Mouse (Mus musculus) limb, embryonic 12.5 days (tissue): ENCODE measurements around the gene Rab44. TPM values are rescaled to one million over a fixed set of nuclear protein-coding genes. Genes with fewer than 3 reads are reported as not detected.

Source experiments
- ATAC-seq: fragments of 200-750 bp; cut with Nextera tagmentation; 2 replicates; pipeline ENCODE4 v1.8.0; 2017; ENCODE audit warnings: low read depth, moderate TSS enrichment; ENCODE audit not compliant: insufficient number of reproducible peaks, insufficient read depth, low FRiP score, low TSS enrichment
- H3K27ac ChIP-seq: fragments of 300-500 bp; sonication (generic); 2 replicates; pipeline ENCODE4 v1.5.1; 2016; ENCODE audit warnings: mild to moderate bottlenecking, moderate library complexity
- H3K27me3 ChIP-seq: fragments of 300-500 bp; sonication (generic); 2 replicates; pipeline ENCODE4 v1.6.1; 2016; ENCODE audit warnings: mild to moderate bottlenecking, moderate library complexity
- H3K36me3 ChIP-seq: fragments of 300-500 bp; sonication (generic); 2 replicates; pipeline ENCODE4 v1.6.1; 2016; ENCODE audit warnings: mild to moderate bottlenecking, moderate library complexity
- H3K4me1 ChIP-seq: fragments of 300-500 bp; sonication (generic); replicated peaks from 2 replicates; pipeline ENCODE4 v1.6.1; 2016
- H3K4me2 ChIP-seq: fragments of 300-500 bp; sonication (generic); 2 replicates; pipeline ENCODE4 v1.6.1; 2016; ENCODE audit warnings: mild to moderate bottlenecking, moderate library complexity
- H3K4me3 ChIP-seq: fragments of 300-500 bp; sonication (generic); replicated peaks from 2 replicates; pipeline ENCODE4 v1.5.1; 2016; ENCODE audit warnings: mild to moderate bottlenecking
- H3K9ac ChIP-seq: fragments of 300-500 bp; sonication (generic); replicated peaks from 2 replicates; pipeline ENCODE4 v1.6.1; 2016; ENCODE audit warnings: mild to moderate bottlenecking, moderate library complexity
- H3K9me3 ChIP-seq: fragments of 300-500 bp; sonication (generic); 2 replicates; pipeline ENCODE4 v1.6.1; 2016; ENCODE audit warnings: mild to moderate bottlenecking, moderate library complexity
- WGBS: fragments of 180-500 bp; shearing (Covaris S2); methylation state at CpG from one replicate; pipeline ENCODE4 v1.1.7; 2016; 5-methylcytosine and 5-hydroxymethylcytosine counted together
- polyA plus RNA-seq: library from polyadenylated mRNA; unstranded; fragments of >200 nt; fragmentation: Nextera tagmentation; extraction: Ambion mirVana; gene quantifications from 2 replicates; pipeline ENCODE4 v1.2.1, GENCODE M21; 2016

Gene Rab44
- polyA plus RNA-seq, 1 experiment from 2014 or later = 0.26 TPM

GRCm38 (mm10) chr17:29156866-29157265, 42.9 kb downstream of the Rab44 start:
- Histone ChIP-seq H3K4me2 (no peak overlapping the region), H3K9me3 (0 out of 2 replicates have a peak, but pooled peaks cover 6% of the 10 kb centered on the region), H3K4me3 (no peak overlapping the region), H3K9ac (no peak overlapping the region), H3K27ac (no peak overlapping the region), H3K4me1 (no peaks in the 10 kb centered on the region), H3K36me3 (no peaks in the 10 kb centered on the region), H3K27me3 (no peaks in the 10 kb centered on the region)
- 88% methylated on average over 8 of the region's 8 CpGs for WGBS
- ATAC-seq = no peak

DNA sequence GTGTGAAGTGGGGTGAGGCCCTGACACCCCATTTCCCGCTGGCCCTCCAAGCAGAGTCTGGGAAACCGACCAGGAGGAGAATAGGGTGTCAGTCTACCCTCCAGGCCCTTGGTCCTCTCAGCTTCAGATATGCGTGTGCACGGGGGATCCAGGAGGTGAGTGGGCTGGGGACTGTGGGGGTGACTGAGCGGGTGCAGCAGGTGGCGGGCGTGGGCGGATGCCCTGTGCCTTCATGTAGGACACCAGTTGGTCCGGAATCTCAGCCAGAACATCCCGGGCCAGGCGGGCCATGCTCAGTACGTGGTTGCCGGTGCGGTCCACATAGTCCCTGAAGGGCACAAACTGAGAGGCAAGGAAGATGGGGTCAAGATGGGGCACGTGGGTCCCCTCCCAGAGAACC, 45.0 kb downstream of the Rab44 start:
- no peaks in the 10 kb centered on the region for H3K36me3 ChIP-seq
- H3K27ac ChIP-seq = no peak overlapping the region
- 0 out of 2 replicates have a peak, but pooled peaks cover 7% of the 10 kb centered on the region for H3K27me3 ChIP-seq
- ATAC-seq = no peak
- 0 out of 2 replicates have a peak, but pooled peaks cover 6% of the 10 kb centered on the region for H3K9me3 ChIP-seq
- 91% methylated on average over 15 of the region's 15 CpGs for WGBS
- H3K9ac ChIP-seq = no peak overlapping the region
- no peaks in the 10 kb centered on the region for H3K4me1 ChIP-seq
- no peak overlapping the region for H3K4me2 ChIP-seq
- no peak overlapping the region for H3K4me3 ChIP-seq

GRCm38 (mm10) chr17:29159320-29159719, 45.4 kb downstream of the Rab44 start:
- WGBS = 98% methylated on average over 5 of the region's 5 CpGs
- H3K36me3 ChIP-seq = no peaks in the 10 kb centered on the region
- no peak overlapping the region for H3K27ac ChIP-seq
- no peak overlapping the region for H3K4me3 ChIP-seq
- peaks cover 7% of the 10 kb centered on the region; the same call in 1 of the 2 replicates for H3K27me3 ChIP-seq
- peaks cover 2% of the 10 kb centered on the region for H3K4me1 ChIP-seq
- ATAC-seq = no peak
- H3K9ac ChIP-seq = no peak overlapping the region
- H3K4me2 ChIP-seq = no peak overlapping the region
- H3K9me3 ChIP-seq = 0 out of 2 replicates have a peak, but pooled peaks cover 6% of the 10 kb centered on the region

DNA sequence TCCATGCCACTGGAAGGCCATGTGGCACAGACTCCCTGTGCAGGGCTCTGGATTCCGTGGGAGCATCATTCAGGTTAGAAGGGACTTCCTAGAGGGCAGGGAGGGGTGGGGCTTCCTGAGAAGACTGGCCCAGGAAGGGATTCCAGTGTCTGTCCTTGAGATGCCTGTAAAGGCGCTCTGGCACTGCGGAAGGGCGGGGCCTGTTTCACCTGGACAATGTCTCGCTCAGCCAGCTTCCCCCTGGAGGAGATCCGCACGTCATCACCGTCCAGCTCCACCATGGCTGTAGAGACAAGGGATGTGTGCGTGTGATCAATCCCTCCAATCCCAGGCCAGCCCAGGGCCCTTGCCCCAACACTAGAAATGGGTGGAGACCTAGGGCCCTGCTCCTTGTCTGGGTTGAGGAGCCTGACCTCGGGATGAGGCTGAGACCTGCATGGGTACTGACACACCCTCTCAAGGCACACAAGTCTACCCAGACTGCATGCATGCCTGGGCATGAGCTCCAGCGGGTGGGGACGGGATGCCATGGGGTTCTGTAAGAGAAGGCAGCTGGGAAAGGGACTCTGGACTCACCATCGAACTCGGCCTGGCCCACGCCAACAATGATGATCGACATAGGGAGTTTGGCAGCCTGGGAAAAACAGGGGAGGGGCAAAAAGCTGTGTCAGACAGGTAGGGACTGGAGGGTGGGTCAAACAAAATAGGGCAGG, 46.0 kb downstream of the Rab44 start:
- H3K36me3 ChIP-seq = no peaks in the 10 kb centered on the region
- no peak for ATAC-seq

DNA sequence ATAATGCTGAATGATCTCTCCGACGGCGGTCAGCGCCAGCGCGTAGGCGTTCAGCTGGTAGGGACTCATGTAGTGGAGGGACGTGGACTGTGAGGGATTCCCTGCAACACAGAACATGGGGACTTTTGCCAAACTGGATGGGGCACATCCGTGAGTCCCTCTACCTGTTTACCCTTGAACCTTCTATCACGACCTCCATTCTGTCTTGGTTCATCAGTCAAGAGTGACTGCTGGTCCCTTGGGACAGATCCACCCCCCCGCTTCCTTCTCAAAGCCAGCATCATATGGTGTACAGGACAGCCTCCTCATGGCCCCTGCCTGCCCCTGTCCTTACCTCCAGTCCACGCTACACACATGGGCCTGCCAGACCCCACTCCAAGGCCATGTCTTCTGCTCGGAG, 48.4 kb downstream of the Rab44 start:
- no peak for ATAC-seq
- Histone ChIP-seq H3K4me1 (peaks cover 14% of the 10 kb centered on the region), H3K9me3 (0 out of 2 replicates have a peak, but pooled peaks cover 6% of the 10 kb centered on the region), H3K9ac (no peak overlapping the region), H3K36me3 (no peaks in the 10 kb centered on the region), H3K27me3 (peaks cover 34% of the 10 kb centered on the region), H3K27ac (no peak overlapping the region), H3K4me2 (no peak overlapping the region), H3K4me3 (no peak overlapping the region)
- WGBS = 93% methylated on average over 13 of the region's 13 CpGs

More for the DNA sequence above, 46.0 kb downstream of the Rab44 start:
- Histone ChIP-seq H3K27me3 (peaks cover 13% of the 10 kb centered on the region), H3K9ac (no peak overlapping the region), H3K9me3 (0 out of 2 replicates have a peak, but pooled peaks cover 6% of the 10 kb centered on the region), H3K4me1 (peaks cover 8% of the 10 kb centered on the region), H3K4me2 (no peak overlapping the region), H3K4me3 (no peak overlapping the region), H3K27ac (no peak overlapping the region)
- WGBS = 83% methylated on average over 16 of the region's 16 CpGs

DNA sequence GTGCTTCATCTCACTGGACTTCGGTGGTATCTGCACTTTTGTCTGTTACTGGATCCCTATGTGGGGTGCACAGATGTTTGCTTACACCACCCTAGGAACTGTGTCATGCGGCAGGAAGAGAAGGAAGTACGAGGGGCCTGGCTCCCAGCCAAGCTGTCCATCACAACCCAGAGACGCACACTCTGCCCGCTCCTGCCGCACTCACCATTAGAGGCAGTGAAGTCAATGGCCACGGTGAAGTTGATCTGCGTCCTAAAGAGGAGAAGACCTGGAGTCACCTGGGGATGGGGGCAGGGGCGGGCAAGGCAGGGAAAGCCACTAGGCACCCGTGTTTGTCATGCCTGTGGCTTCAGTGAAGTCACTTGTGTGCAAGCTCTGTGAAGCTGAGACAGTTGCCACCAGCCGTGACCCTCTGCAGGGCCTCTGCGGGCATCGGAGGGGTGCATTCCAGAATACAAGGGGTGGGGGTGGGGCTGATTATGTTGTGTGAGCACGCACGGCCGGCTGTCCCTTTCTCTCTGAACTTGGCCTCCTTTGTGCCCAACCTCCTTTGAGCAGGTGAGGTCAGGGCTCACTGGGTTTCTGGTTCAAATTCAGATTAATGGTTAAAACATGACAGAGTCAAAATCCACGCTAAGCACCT, 50.6 kb downstream of the Rab44 start:
- 25% methylated on average over 17 of the region's 17 CpGs for WGBS
- no peak overlapping the region for H3K9ac ChIP-seq
- H3K4me3 ChIP-seq = no peak overlapping the region
- peaks cover 17% of the 10 kb centered on the region for H3K4me1 ChIP-seq
- H3K27ac ChIP-seq = no peak overlapping the region
- no peak overlapping the region; the same call in 1 of the 2 replicates for H3K4me2 ChIP-seq
- no peaks in the 10 kb centered on the region for H3K36me3 ChIP-seq
- 0 out of 2 replicates have a peak, but pooled peaks cover 6% of the 10 kb centered on the region for H3K9me3 ChIP-seq
- peaks cover 34% of the 10 kb centered on the region for H3K27me3 ChIP-seq
- no peak for ATAC-seq

DNA sequence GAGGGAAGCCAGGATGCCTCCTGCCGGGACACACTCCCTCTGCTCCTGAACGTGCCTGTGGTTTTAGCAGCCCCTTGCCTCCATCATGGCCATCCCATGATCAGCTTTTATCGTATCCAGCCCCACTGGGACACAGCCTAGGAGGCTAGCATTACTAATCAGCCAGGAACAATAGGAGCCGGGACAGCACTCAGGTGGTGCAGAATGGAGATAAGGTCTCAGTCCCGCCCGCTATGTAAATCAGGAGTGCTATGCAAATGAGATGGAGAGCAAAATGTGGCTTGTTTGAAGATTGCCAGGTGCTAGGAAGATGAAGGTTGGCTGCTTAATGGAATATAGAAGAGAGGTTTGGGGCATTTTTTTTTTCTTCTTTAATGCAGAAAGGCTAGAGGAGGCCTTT, 51.5 kb downstream of the Rab44 start:
- H3K27ac ChIP-seq = no peak overlapping the region
- 21% methylated on average over 6 of the region's 6 CpGs for WGBS
- H3K4me1 ChIP-seq = peaks cover 17% of the 10 kb centered on the region
- no peak overlapping the region for H3K4me3 ChIP-seq
- no peaks in the 10 kb centered on the region for H3K36me3 ChIP-seq
- H3K9me3 ChIP-seq = 0 out of 2 replicates have a peak, but pooled peaks cover 6% of the 10 kb centered on the region
- peaks cover 34% of the 10 kb centered on the region for H3K27me3 ChIP-seq
- H3K4me2 ChIP-seq = no peak overlapping the region
- no peak for ATAC-seq
- H3K9ac ChIP-seq = no peak overlapping the region

DNA sequence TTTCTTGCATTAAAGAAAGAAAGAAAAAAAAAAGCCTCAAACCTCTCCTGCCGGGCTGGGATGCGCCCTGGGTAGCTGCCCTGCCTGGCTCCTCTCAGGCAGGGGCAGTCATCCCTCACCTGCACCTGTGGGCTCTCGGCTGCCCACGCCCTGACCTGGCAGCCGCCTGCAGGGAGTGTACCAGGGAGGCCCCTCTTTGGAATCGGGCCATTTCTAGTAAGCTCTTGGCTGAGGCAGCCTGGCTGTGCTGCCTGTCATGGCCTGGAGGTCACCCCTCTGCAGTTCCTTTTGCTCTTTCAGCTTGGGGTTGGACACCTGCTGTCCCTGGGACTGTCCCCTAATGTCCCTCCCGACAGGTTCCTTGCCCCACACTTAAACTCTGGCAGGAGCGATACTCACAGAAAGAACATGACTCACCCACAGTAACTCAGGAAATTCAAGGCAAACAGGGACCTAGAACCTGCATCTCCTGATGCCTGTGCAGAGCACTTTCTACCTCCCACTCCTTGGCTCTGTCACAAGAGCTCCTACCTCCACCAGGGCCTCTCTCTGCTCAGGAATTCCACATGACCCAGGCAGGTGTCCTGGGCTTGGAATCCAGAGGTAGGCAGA, 52.1 kb downstream of the Rab44 start:
- Histone ChIP-seq H3K9me3 (0 out of 2 replicates have a peak, but pooled peaks cover 6% of the 10 kb centered on the region), H3K27ac (peak overlapping the region; percentile 45; the same call in 1 of the 2 replicates), H3K36me3 (no peaks in the 10 kb centered on the region), H3K4me2 (no peak overlapping the region), H3K9ac (no peak overlapping the region), H3K4me1 (peaks cover 17% of the 10 kb centered on the region), H3K4me3 (no peak overlapping the region), H3K27me3 (peaks cover 34% of the 10 kb centered on the region)
- ATAC-seq = no peak
- 48% methylated on average over 8 of the region's 8 CpGs for WGBS

DNA sequence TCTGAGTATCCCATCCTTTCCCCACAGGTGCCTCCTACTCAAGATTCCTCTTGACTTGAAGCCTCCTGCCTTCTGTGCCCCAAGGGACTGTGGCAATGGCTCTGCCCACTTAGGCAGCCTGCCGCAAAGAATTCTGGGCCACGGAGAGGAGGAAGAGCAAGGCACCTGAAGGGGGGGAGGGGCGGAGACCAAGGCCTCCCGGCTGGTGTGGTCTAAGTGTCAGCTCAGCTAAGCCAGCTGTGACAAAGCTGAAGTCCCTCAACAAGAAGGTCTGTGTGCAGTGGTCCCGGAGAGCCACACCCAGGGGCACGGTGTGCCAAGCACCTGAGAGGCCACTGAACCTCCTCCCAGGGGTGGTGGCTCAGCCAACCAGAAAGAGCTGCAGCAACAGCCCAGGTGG, 53.4 kb downstream of the Rab44 start:
- H3K4me3 ChIP-seq = no peak overlapping the region
- H3K4me1 ChIP-seq = peaks cover 27% of the 10 kb centered on the region
- H3K36me3 ChIP-seq = no peaks in the 10 kb centered on the region
- H3K9me3 ChIP-seq = no peaks in the 10 kb centered on the region
- no peak overlapping the region for H3K27ac ChIP-seq
- H3K4me2 ChIP-seq = no peak overlapping the region
- peaks cover 34% of the 10 kb centered on the region for H3K27me3 ChIP-seq
- no peak overlapping the region for H3K9ac ChIP-seq
- no peak for ATAC-seq
- WGBS = 61% methylated on average over 6 of the region's 6 CpGs

- peaks cover 31% of the 10 kb centered on the region for H3K27me3 ChIP-seq
- no peak overlapping the region for H3K4me3 ChIP-seq
- no peak overlapping the region for H3K27ac ChIP-seq
- H3K9me3 ChIP-seq = no peaks in the 10 kb centered on the region
- no peak for ATAC-seq
- WGBS = 79% methylated on average over 4 of the region's 4 CpGs
- no peaks in the 10 kb centered on the region for H3K36me3 ChIP-seq
- H3K9ac ChIP-seq = no peak overlapping the region
- no peak overlapping the region for H3K4me2 ChIP-seq
- peaks cover 28% of the 10 kb centered on the region for H3K4me1 ChIP-seq
Measured at GRCm38 (mm10) chr17:29168438-29168837, 54.5 kb downstream of the Rab44 start.

GRCm38 (mm10) chr17:29168996-29169601, 55.2 kb downstream of the Rab44 start:
- Histone ChIP-seq H3K27ac (no peak overlapping the region), H3K4me2 (no peak overlapping the region), H3K9me3 (no peaks in the 10 kb centered on the region), H3K9ac (no peak overlapping the region), H3K27me3 (peaks cover 27% of the 10 kb centered on the region), H3K36me3 (no peaks in the 10 kb centered on the region), H3K4me3 (no peak overlapping the region), H3K4me1 (peaks cover 28% of the 10 kb centered on the region)
- WGBS = 76% methylated on average over 12 of the region's 12 CpGs
- no peak for ATAC-seq
